Mouse (Mus musculus) urinary bladder, postnatal 4 days (tissue): ENCODE measurements around the gene Tmem115.
A peak's percentile ranks its signal among the peaks of the same experiment; 100 is the strongest.

Source experiments
- DNase-seq, 2 experiments: peaks; one replicate each; pipeline ENCODE4 v3.0.0; 2021 to 2022; ENCODE audit warnings: low spot score in 2 of 2

The Tmem115 gene

DNA sequence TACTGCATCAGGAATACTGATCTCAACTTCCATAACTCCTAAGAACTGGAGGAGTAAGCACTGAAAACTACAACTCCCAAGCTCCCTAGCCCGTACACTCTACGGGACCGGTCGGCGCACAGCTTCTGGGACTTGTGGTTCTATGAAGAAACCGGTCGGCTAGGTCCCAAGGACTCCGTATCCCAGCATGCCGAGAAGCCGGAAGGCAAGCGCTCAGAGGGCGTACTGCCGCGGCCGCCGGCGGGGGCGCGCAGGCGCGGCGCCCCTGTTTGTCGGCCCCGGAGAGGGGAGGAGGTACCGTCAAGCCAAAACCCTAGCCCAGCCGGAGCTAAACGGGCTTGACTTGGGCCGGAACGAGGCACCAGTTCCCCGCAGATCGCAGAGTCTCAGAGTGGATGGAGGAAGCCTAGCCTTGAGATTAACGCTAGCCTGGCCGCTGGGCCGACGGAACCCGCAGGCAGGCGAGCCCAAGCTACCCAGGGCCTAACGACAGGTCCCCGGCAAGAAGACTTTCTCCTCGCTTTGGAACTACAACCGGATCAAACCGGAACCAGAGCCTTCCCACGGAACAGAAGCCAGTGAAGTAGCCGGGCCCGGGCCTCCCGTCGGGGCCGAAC is at the start of gene Tmem115:
Tmem115 (plus strand) TSS at position 155 of the 617 bp plus-strand sequence.
- peak; percentile 89 to 93 for DNase-seq

DNA sequence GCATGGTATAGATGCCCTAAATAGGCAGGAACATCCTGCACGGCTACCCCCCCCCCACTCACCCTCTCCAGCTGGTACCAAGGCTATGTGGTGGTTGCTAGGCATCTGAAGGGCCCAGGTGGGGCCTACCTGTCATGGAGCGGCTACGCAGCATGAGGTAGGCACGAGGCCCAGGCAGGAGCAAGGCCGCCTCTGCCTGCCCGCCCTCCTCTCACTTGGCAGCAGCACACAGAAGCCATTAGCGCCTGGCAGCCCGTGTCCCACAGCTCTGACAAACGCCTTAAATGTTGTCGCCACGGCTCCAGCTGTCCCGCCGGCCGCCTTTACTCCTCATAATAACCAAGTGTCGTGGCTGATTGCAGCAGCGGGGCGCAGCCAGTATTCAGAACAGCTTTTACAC is 49.4 kb upstream of the Tmem115 start:
- DNase-seq = no peak

DNA sequence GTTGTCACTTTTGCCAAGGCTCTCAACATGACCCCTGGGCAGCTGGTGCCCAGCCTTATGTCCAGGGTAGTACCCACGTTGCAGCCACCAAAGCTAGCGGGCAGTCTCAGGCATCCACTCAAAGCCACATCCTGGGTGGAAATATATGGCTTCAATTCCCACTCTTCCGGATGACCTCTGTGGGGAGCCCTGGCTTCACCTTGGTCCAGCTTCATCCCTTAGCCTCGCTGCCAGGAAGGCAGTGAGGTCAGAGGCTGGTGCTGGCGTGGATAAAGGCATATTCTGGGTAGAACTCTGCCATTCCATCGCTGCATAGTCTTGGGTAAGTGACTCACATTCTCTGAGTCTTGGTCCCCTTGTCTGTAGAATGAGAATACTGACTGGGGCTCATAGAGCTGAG is 49.0 kb upstream of the Tmem115 start:
- DNase-seq = no peak

DNA sequence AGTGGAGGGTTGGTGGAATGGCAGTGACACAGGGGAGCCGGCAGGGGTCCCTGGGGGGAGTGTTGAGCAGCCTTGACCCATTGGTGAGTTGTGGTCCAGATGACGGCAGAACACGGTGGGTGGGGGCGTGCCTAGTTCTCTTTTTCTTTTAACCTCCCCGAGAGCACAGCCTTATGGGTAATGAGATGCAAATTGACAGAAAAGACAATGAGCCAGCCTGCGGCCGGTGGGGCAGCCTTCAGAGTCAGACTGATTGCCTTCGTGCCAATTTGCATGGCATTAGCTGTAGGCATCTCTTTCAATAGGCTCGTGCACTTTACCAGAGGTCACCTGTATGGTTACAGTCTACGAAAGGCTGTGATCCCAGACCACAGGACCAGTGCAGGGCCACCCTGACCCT is 47.7 kb upstream of the Tmem115 start:
- no peak for DNase-seq

DNA sequence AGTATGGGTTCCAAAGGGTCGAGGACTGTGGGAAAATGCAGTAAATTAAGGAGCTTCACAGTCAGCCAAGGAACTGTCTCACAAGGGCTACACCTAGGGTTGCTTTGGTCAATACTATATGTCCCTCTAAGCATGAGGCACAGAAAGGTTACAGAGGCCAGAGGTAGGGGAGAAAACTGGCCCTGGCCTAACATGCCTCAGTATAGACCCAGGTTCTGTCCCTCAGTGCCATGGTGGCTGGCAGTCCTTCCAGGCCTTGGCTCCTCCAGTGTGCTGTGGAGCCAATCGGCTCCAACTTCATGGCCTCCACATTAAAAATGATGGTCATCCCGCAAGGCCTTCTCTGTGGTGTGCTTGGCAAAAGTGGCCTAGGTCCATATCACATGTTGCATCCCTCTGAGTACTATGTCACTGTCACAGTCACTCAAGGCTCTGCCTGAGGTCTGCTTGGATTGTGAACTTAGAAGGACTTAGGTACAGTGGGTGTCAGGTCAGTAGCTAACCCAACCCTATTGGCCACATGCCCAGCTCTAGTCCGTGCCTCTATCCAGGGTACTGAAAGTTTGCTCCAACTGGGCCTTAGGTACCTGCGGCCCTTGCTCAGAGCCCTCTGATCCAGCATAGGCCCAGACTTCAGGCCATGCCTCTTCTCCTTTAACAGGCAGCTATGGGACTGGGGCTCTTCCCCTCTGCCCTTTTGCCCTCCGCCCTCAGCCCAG is 47.1 kb upstream of the Tmem115 start:
- no peak for DNase-seq

DNA sequence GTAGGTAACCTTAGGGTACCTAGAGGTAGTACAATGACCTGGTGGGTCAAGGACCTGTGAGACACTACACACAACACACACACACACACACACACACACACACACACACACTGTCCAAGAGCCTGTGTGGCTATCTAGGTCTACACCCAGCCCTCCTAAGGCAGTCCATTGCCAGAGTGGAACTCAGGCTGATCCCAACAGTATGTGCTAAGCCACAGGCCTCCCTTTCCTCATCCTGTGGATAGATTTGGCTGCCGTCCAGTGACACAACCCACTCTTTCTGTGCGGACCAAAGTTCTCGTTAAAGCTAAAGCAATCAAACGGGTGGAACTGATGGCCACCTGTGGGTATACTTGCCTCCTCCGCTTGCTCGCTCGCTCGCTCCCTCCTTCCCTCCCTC is 43.6 kb upstream of the Tmem115 start:
- no peak for DNase-seq

DNA sequence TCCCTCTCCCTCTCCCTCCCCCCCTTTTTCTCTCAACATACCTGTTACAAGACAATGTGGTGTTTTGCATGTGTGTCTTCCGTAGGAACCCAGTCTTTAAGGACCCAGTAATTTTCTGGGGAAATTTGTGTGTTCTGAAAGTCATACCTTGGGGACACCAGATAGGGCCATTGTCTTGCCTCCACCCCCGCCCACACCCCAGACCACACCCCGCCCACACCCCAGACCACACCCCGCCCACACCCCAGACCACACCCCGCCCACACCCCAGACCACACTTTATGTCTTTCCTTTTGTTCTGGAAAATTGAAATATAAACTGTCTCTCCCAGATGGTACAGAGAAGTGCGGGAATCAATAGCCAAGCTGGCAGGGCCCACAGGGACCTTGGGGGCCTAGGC is 43.1 kb upstream of the Tmem115 start:
- DNase-seq = no peak

DNA sequence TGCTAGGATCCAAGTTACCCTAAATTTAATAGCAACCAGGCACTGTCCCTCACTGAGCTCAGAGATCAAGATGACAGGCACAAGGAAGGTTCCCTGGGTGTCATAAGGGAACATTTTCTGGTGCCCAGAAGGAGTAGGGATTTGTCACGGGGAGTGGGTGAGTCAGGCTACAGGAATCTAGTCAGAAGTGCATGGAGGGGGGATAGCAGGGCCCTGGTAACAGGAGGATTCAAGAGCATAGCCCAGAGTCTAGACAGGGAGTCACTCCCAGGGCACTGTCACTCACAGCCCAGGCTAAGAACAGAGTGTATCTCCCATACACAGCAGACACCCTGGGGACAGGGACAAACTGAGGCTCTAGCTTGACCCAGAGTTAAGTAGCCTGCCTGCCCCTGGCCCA is 40.2 kb upstream of the Tmem115 start:
- no peak for DNase-seq

DNA sequence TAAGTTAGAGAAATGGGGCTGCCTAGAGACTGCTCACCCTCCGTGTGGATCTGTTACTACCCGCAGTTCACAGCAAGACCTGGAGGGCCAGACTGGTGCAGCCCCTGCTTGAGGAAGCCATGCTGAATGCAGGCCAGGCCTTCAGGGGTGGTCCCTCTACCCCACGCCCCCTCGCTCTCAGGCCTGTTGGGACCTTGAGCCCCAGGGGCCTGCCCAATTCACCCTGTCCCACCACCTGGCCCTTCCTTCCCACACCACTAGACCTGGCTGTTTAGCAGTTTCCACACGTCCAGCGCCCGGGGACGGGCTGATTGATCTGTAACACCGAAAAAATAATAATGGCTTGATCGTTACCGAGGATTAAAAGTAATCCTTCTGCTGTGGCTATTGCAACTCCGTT is 39.5 kb upstream of the Tmem115 start:
- DNase-seq = no peak

DNA sequence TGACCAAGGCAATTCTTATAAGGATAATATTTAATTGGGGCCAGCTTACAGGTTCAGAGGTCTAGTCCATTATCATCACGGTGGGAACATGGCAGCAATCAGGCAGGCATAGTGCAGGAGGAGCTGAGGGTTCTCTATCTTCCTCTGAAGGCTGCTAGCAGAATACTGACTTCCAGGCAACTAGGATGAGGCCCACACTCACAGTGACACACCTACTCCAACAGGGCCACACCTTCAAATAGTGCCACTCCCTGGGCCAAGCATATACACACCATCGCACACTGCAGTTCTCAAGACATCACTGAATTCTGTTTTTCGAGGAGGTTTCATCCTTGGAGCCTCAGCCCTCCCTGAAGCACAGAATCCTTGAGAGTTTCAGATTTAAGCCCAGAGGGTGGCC is 37.4 kb upstream of the Tmem115 start:
- no peak for DNase-seq

DNA sequence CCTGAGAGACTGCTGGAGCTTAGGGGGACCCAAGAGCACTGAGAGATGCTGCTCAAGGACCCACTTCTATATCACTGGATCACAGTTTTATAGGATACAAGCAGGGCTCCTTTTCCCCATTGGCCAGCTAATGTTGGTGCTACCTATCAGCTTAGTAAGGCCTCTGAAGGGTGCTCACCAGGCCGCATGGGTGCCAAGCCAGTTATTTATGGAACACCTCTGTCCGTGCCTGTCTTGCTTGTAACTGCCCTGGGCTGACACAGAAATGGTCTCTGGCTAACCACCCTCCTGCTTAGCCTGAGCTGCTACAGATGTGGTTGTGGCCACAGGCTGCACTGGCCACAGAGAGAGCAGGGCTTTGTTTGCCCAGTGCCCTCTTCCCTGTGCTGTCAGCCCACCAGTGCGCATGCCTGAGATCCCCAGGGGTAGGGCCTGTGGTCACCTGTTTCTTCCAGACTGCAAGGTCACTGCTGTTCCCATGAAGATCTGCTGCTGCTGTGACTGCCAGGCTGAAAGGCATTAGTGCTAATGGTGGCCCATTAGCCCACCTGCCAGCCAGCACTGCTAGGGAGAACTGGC is 32.9 kb upstream of the Tmem115 start:
- no peak for DNase-seq

DNA sequence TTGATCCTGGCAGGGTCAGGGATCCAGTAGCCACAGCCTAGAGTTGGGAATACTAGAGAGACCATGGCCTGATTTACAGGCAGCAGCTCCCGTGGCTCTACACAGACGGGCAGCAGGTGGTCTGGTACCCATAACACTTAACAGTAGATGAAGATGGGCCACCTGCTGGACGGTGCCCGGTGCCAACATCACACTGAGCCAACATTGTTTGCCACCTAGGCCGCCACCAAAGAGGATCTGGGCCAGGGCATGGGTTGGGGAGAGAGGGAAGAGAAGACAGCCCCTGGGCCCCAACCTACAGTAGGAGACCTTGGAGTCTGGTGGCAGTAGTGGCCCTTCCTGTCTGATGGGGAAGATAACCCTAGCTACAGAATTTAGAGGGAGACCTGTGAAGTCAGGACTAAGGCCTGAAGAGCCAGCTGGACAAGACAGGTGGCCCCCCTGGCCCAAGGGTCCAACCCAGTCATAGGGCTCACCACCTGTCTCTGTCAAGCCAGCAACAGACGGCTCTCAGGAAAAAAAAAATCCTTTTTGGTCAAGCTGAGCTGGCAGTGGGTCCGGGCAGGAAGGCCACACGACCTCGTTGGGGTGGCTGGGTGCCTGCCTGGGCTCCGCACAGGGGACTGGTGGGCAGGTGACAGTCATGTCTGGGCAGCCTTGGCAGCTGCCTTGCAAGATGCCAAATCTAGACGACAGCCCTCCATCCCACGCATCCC is 31.5 kb upstream of the Tmem115 start:
- no peak for DNase-seq

DNA sequence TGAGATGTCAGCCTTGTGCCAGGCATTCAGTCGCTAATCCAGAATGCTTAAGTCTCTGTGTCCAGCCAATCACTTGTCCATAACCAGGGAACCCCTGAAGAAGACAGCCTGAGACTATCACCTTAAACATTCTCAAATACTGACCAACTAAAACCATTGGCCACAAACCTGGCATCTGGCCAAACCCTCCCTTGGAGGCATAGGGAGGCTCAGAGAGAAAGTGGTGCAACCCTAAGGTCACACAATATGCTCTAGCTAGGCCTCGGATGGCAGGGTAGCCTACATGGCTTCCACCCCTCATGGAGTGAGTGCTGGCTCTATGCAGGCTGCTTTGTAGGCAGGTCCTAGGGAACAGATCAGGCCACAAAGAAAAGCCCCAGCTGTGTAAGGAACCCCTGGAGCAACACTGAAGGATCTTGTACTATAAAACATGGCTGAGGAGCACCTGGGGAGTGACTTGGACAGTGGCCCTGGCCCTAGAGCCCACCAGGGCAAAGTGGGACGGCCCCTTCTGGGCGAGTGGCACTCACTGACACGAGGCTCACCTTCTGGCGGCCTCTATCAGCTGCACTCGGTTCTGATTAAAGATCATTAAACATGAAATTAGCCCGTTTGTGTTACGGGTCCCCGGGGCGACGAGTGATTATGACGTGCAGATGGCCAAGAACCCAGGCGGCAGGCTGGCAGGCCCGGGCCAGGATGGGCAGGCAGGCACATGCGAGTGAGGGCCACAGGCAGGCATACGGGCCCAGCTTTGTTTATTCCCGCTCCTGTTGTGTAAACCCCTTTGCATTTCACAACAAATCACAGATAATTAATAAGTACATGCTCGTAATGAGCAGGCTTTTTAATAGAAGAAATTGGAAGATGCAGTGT is 28.8 kb upstream of the Tmem115 start:
- DNase-seq = no peak

DNA sequence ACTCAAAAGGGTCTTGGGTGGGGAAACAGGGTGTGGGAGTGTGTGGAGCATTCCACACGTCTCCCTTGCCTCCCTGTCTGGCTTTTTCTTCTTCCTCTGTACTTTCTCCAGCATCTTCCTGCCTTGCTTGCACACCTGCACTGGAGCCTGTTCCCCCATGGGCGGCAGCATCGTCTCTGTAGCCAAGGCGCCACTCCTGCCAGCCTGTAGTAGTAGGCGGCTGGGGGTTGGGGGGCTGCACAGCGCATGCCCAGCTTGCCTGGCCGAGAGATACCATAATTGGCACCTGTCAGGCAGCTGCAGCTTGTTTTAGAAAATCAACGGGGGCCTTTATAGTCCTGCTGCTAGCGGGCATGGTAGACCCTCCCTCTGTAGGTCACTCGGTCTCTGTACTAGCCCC is 25.5 kb upstream of the Tmem115 start:
- no peak for DNase-seq

DNA sequence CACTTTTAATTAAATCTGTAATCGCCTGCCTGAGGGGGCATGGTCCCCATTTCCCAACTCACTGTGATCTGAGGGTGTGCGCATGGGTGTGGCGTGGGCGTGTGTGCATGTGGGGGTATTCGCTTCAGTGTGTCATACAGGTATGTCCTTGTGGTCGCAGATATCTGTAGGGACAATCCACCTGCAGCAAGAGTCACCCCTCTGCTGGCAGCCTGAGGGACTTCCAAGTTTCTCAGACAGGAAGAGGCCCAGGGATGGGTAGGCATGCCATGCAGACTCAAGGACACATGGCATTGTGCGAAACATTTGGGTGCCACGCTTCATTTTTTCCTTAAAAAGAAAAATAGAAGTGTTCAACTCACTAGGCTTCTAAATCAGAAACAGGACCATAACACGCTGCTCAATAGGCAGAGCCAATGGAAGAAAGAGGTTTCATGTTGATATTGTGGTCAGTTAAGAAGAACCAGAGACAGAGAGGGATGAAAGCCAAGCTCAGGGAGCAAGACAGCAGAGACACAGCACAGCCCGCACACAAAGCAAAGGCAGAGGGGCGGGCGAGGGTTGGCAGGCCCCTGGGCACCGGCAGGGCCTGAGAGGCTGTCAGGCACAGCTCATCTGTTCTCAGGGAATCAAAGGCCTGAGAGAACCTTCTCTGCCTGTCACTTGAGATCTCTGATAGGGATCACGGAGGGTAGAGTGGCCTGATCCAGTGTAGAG is 23.2 kb upstream of the Tmem115 start:
- no peak for DNase-seq

DNA sequence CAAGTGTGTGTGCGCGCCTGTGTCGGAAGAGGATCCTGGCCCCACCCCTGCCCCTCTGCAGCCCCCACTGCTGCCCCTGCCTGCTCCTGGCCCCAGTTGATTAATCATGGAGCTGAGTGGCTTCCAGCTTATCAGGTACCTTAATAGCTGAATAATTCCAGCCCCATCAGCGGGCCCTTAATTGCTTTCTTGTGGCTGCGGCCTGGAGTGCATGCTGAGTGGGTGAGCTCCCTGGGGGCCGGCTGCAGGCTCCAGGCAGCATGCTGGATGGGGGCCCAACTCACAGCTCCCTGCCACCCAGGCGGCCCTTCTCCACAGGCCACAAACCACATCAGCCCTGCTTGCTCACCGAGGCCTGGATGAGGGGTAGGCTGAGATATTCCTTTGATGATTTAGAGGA is 22.3 kb upstream of the Tmem115 start:
- no peak for DNase-seq

DNA sequence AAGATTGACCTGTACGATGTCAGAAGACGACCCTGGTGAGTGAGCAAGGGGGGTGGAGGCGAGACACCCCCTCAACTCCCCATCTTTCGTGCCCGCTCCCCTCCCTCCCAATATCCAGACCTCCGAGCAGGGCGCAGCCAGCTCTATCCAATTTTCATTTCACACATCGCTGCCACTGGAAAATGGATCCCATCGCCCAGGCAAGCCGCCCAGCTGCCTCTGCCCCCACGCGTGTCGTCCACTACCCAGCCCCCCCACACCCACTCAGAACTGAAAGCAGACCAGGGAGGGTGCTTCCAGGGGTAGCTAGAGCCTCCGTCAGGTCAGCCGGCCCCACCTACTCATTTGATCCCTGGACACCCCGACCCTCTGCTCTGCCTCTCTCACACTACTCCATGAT is 21.4 kb upstream of the Tmem115 start:
- DNase-seq = no peak

DNA sequence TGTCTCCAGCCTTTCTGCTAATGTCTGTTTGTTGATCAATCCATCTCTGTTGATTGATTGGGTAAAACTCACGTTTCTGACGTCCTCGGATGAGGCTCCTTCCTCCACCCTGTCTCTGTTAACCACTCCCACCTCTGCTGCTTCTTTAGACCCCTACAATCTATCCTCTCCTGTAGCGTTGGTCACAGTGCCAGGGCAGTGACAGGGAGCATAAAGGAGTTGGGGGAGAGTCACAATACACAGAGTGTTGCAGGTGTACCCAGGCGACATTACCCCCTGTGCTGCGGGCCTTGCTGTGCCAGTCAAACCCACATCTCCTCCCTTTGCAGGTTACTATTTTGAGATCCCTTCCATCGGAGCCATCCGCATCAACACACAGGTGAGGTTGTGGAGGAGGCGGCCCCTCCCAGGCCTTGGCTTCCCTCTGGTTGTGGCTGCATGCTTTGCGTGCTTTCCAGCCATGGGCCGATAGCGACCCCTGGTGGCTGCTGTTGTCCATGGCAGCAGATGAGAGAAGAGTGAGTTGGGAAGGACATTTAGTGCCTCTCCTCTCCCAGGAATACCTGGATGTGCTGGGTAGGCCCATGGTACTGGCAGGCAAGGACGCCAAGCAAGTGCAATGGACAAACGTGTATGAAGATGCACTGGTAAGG is 19.3 kb upstream of the Tmem115 start:
- DNase-seq = peak; percentile 72 to 87

DNA sequence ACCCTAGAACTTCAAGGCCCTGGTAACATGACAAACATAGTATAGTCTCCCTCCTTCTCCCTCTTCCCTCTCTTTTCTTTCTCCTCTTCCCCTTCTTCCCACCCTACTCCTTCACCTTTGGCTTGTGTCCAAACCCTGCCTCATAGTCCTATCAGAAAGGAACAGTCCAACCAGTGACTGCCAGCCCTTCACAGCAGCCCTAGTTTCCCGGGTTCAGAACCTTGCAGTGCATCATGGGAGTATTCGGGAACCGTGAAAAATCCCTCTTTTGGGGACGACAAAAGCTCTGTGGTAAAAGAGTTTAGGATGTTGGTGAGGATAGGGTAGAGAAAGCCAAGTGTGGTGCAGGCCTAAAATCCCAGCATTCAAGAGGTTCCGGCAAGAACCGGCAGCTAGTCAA is 13.4 kb upstream of the Tmem115 start:
- no peak for DNase-seq

DNA sequence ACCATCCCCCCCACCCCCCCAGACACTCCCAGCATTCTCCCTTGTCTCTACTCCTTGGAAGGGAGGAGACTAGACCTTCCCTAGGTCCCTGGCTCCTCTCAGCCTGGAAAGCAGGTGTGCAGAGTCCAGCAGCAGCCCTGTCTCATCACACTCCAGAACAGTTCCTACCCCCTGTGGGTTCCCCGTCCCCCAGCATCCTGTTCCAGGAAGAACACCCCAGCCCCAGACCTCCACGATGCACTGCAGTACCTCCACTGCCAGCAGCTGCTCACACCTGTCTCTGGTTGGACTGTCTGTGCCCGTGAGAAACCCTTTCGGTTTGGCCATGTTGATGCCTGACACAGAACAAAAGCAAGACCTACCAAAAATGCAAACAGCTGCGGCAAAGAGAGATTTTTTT is 12.6 kb upstream of the Tmem115 start:
- DNase-seq = peak in 1 of 2 experiments; percentile 51
